Mouse (Mus musculus) ES-Bruce4 (cell line): ENCODE results near the gene Mab21l3.

Experiments used
- CTCF ChIP-seq: IDR thresholded peaks from one replicate; pipeline ENCODE4 v1.8.1; 2011; ENCODE audit warnings: low read depth, low read length
- EP300 ChIP-seq: IDR thresholded peaks from 2 replicates; pipeline ENCODE4 v1.6.1; 2011; ENCODE audit warnings: low read depth, low read length; ENCODE audit not compliant: insufficient read depth
- POLR2A ChIP-seq: IDR thresholded peaks from one replicate; pipeline ENCODE4 v1.8.1; 2011; ENCODE audit warnings: low read length; ENCODE audit not compliant: insufficient read depth

GRCm38 (mm10) chr3:101805562-101806004 lies 43.2 kb downstream of the Mab21l3 start:
- TF ChIP-seq CTCF (no peak), EP300 (peak; percentile 64; the same call in 1 of the 2 replicates), POLR2A (no peak)
